Mouse (Mus musculus): ENCODE data around the gene Pou2f3.

Pou2f3 gene

DNA sequence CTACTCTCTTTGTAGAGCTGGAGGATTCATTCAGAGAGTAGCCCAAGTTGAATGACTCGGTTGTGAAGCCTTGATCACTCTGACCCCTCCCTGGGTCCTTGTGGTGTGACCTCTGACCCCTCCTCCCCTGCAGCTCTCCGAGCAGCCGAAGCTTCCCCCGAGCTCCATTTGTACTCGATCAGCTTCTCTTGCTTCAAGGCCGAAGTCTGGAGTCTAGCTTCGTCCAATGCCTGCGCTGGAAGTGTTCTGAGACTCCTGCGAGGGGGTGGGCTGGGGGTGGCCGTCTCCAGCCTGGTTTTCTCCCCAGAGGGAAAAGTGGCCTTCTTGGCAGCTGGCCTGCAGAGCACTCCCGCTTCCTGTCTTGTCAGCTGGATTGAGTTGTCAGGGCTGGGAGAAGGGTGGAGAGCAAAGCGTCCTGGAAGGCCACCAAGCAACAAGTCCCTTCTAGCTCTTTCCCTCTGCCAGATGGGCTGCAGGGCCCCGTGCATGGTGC is at the start of gene Pou2f3:
TSS of gene Pou2f3 (minus strand) at position 180 of the 493 bp plus-strand sequence.
- DNase-seq (ENCODE audit: extremely low read depth, low read depth, low spot score) = no peak

DNA sequence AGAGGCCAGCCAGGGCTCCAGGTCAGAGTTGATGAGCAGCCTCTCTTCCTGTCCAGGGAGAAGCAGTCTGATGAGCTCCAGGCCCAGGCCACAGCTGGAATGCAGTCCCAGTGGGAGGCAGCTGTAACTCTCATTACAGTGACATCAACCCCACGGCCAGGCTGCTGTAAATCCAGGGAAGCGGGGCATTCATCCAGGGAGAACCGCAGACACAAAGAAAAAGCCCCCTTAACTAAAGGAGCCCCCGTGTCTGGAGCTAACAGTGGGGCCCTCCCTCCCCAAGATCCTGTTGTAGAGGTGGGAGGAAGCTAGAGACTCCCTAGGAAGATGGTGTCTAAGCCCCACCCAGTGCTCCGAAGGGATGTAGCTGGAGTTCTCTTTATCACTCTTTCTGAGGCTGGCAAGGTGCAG is 43.1 kb upstream of the Pou2f3 start:
- DNase-seq (ENCODE audit: extremely low read depth, low read depth, low spot score) = no peak

DNA sequence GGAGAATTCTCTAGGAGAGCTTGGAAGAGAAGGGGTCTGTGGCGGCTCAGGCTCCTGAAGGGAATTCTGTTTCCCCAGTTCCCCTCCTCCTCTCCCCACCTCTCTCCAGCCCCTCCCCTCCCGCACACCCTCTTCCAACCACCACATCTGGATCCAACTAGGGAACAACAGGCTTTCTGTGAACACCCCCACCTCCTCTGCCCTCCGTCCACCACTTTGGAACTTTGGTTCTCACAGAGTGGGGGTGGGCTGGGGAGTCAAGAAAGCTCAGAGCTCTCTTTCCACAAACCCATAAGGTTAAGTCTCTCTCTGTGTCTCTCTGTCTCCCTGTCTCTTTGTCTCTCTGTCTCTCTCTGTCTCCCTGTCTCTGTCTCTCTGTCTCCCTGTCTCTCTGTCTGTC is 42.6 kb upstream of the Pou2f3 start:
- no peak for DNase-seq (ENCODE audit: extremely low read depth, low read depth, low spot score)

DNA sequence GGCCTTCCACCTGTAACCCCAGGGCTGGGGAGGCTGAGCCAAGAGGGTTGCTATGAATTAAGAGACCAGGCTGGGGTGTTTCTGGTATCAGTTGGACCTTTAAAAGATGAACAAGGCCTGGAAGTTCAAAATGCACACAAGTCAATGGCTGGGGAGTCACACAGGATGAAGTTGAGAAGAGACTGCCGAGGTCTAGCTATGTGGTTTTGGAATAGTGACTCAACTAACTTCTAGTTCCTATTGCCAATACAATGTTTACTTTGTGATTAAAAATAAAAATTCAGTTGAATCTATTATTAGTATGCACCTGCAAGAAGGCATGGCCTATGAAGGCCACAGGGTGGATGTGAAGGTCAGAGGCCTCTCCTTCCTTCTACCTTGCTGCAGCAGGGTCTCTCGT is 41.6 kb upstream of the Pou2f3 start:
- DNase-seq (ENCODE audit: extremely low read depth, low read depth, low spot score) = no peak

DNA sequence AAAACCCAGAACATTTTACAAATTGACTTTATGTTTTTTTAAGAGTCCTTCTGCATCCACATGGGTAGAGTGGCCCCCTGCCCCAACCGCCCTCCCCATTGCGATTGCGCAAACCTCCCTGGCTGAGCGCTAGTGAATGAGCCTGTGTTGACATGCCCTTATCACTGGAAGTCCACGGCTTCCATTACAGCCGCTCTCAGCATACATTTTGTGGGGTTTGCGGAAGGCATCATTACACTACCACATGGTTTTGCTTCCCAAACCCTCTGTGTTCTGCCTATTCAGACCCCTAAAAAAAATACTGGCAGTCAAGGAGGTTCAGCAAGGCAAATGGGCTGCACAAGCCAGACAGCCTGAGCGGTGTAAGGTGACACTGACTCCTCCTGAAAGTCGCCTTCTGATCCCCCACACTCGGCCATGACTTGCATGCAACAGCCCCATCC is 36.6 kb upstream of the Pou2f3 start:
- no peak for DNase-seq (ENCODE audit: extremely low read depth, low read depth, low spot score)

DNA sequence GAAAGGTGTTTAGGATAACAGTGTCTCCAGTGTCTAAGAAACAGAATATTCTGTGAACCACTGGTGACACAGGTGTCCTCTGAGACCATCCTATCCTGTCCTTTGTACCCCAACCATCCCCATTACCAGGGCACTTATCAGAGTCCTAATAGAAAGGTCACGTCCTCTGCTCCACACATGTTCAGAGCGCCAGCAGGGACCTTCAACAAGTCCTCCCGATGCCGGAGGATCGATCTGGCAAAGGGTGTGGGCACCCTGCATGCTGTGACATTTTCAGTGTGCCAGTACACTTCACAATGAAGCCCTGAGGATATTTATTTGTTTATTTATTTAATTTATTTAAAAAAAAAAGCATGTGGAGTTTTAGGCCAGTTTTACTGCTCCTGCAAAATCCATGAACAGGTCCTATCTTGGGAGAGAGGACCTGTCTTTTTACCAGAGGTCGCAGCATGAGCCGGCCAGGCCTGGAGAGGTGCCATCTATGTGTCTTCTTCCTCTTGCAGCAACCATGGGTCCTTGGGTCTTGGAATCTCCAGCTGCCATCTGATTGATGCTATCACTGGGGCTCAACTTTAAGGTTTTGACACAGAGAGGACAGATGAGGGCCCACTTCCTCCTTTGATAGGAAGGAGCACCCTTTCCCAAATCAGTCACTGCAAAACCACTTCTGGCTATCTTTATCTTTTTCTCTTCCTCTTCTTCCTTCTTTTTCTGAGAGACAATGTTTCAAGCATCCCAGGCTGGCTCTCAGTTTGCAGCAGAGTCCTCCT is 35.8 kb upstream of the Pou2f3 start:
- DNase-seq (ENCODE audit: extremely low read depth, low read depth, low spot score) = no peak

DNA sequence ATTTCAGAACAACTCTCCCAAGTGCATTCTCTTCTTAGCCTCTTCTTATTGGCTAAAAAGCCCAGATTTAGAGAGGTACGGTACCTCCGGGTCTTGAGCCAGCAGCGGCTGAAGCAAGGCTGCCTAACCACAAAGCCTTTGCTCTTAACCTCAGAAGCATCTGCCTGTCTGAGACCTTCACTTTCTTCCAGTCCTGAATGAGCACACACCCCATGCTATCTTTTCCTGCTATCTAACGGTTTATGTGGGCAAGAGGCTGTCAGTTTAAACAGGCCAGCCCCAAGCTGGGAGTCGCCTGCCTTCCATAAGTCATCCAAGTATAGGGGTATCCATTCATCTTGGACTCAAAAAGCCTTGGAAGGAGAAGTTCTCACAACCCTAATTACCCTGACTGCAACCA is 32.3 kb upstream of the Pou2f3 start:
- no peak for DNase-seq (ENCODE audit: extremely low read depth, low read depth, low spot score)

DNA sequence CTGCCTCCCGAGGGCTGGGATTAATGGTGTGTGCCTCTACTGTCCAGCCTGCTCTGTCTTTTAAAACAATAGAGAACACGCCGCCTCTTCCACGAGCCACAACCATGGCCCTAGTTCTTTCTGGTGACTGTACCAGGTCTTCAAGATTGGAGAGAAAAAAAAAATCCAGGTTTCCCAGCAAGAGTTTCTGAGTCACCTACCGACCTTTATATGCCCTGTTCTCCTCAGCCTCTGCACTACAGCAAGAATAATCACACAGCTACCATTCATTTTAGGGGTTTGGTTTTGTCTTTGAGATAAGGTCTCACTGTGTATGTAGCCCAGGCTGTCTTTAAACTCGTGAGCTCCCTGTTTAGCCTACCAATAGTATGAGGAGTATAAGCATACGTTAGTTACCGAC is 31.8 kb upstream of the Pou2f3 start:
- no peak for DNase-seq (ENCODE audit: extremely low read depth, low read depth, low spot score)

DNA sequence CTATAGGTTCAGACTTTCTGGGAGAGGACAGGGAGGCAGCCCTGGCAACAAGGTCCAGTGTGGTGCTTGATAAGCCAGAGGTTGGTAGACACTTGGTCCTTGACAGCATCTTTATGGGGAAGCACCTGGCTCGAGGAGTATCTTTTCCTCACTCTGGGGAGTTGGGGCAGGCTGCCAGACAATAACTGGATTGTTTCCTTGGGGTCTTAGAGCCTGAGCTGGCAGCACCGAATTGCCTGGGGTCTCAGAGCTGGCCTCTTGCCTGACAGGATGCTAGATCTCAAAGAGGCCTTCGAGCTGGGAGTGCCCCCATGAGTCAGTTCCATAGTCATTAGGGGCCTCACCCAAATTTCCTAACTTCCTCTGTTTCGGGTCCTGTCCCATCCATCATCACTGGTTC is 31.1 kb upstream of the Pou2f3 start:
- DNase-seq (ENCODE audit: extremely low read depth, low read depth, low spot score) = no peak

DNA sequence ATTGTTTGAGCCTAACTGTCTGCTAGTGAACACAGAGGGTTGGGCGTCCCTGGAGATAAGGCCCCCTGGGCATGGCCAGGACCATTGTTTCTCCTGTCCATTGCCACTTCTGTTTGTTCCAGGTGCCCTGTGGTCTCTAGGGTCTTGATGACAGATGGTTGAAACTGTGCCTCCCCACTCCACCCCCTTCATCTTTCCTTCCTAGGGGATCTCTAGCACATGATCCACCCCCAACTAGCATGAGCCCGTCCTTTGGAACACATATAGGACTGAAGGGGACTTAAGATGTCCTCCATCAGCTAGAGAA is 30.4 kb upstream of the Pou2f3 start:
- DNase-seq (ENCODE audit: extremely low read depth, low read depth, low spot score) = no peak

DNA sequence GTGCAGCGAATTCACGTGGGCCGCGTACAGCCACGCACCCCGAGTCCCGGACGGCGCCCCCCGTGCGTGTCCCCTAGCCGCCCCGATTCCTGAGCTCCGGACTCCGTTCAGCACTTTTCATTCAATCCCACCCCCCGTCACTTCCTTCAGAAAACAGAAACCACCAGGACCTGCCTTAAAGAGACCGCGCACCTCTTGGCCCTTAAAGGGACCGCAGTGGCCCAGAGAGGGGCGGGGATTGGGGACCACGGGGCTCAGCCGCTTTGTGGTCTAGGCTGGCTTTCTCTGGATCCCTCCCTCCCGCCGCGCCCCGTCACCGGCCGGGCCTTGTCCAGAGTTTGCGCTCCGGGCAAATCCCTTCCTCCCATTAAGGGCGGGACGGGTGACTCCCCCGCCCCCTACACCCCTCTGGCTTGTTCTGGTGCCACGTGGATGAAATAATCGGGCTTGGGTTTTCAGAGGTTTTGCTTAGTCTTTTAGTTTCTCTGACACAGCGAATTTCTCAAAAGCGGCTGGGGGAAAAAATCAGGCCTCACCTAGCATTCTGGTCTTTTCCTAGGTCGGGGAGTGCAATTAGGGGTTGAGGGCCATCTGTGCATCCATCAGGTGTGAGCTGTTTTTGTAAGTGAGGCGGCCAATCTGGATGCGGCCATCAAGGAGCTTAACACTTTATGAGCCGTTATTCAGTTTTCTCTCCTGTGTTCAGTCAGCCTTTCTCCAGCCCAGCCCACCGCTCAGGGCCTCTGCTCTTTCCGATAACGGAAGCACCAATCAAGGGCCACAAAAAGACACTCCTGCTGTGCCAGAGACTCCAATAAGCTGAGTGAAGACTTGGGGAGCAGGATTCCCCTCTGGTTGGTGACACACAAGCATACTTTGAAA is 29.8 kb upstream of the Pou2f3 start, which contains the start of gene Oaf:
TSS of gene Oaf (minus strand) at position 200 of the 882 bp plus-strand sequence.
- no peak for DNase-seq (ENCODE audit: extremely low read depth, low read depth, low spot score)

DNA sequence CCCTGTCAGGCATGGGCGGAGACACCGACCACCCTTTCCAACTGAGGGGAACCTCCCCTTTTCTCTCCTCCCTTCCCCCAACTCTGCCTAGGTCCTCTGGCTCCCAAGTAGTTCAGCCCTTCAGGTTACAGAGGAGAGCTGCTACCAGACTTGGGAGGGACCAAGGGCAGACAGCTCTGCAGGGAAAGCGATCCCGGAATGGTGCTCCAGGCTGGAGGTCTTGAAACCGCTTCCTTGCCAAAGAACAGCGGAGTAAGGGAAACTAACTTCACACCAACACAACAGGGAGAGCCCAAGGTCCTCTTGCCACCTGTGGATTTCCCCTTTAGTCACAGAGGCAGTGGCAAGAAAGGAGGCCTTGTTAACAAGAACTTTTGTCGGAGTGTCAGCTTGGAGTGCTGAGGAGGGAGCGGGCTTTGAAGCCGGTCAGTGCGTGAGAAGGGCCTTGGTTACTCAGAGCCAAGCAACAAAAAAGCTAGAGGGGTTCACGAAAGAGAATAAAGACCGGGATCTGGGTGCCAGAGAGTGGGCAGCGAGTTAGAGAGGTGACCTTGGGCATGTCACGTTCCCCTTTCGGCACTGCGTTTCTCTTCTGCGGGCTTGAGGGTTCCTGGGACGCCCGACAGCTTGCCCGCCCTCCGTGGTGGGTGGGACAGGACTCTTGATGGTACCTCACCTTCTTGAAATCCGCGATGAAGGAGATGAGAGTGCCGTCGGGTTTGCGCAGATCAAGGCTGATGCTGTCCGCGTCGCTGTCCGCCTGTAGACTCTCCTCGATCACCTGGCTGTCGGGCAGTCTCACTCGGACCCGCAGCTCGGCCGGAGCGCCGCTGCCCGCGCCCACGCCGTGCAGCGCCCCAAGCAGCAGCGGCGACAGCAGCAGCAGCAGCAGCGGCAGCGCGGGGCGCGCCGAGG is 28.7 kb upstream of the Pou2f3 start:
- DNase-seq (ENCODE audit: extremely low read depth, low read depth, low spot score) = no peak

DNA sequence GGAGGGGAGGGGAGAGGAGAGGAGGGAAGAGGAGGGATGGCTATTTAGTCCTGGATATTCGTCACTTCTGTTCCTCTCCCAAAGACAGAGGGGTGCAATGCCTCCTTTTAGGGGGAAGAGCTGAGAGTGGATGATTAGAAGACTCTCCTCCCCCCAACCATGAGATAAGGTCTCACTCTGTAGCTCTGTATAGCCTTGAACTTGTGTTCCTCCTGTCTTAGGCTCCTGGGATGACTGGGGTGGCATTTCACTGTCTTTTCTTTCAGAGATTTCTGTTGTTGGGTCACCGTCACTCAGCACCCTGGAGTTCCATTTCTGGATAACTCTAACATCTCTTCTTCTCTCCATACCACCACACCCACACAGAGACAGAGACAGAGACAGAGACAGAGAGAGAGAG is 28.0 kb upstream of the Pou2f3 start:
- DNase-seq (ENCODE audit: extremely low read depth, low read depth, low spot score) = no peak

DNA sequence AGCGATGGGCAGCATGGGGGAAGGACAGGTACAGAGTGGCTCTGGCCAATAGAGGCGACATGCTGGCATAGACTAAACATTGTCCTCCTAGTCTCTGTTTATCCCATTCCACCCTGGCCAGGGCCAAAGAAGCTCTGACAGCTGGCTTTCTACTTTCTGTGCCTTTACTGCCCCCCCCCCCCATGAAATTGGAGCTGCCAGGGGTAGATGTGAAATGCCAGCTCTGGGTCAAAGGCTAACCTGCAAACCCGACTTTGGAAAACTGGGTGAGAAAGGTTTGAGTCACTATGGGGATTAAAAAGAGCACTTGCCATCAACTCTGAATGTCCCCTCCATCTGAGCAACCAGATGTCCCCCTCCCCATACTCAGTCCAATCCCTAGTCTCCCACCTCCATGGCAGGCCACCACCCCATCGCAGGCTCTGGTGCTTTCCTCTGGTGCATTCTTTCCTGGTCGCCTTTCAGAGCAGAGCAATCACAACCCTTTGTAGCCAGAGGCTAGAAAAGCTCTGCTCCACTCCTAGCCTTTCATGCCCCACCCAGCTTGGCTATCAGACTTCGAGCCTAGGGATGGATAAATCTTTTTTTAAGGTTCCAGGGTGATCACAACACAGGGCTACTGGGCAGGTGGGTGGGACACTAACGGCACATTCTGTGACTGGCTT is 27.1 kb upstream of the Pou2f3 start:
- no peak for DNase-seq (ENCODE audit: extremely low read depth, low read depth, low spot score)

DNA sequence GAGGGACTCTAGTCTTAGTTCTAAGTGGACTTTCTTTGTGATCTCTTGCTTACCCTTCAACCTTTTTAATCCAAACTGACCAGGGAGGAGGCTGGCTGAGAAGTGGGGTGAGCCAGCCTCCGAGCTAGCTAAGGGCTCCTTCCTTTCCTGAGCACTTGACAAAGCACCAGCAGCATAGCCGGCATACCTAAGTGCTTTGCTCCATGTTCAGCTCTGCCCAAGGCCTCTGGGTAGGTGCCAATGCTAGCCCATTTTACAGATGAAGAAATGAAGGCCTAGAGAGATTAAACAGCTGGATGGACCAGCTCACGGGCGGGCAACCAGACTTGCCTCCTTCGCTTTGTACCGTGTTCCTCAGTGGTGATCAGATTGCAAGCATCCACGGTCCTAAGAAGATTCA is 26.4 kb upstream of the Pou2f3 start:
- no peak for DNase-seq (ENCODE audit: extremely low read depth, low read depth, low spot score)

DNA sequence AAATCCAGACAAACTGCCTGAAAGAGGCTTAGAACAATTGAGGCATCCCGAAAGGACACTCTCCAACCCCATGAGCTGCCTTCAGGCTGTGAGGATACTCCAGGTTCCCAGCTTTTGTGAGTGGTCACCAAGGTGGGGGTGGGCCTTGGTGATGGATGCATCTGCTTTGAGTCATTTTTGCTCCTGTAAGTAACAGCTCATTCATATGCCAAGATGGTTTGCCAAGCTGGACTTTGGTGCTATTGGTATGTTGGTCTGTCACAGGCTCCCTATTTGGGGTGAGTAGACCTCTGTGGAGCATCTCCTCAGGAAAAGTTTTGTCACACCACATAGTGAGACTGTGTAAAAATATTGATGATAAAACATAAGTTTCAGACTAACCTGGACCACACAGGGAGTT is 25.9 kb upstream of the Pou2f3 start:
- no peak for DNase-seq (ENCODE audit: extremely low read depth, low read depth, low spot score)

DNA sequence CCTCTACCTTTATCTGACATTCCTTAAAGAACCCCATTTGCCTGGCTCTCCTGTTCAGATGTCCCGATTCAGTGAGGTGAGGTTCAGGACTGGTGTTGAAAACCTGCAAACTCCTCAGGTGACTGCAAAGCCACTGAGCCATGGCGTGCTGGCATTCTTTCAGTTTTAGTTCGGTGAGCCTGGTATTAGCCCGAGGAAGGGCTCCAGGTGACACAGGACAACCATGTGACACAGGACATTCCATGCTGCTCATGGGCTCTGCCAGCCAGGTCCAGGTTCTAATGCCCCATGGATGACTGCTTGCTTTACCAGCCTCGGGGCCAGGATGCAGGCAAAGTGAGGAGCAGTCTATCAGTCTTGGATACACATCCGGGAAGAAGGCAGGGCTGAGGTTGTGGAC is 25.2 kb upstream of the Pou2f3 start:
- no peak for DNase-seq (ENCODE audit: extremely low read depth, low read depth, low spot score)

DNA sequence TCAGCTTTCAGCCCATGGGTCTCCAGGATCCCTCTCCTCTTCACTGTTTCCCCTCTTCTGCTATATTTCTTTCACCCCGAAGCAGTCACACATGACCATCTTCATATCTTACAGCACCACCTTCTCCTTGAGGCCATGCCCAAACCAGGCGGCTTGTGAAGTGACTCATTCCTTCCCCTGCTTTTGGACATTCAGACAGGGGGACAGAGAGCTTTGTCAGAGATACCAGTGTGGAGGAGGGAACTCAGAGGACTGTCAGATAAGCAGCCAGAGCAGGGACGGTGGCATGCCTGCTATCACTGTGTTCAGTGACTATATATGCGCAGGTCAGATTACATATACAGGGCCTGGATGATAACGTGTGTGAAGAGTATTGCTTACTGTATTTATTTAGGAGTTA is 24.3 kb upstream of the Pou2f3 start:
- no peak for DNase-seq (ENCODE audit: extremely low read depth, low read depth, low spot score)

DNA sequence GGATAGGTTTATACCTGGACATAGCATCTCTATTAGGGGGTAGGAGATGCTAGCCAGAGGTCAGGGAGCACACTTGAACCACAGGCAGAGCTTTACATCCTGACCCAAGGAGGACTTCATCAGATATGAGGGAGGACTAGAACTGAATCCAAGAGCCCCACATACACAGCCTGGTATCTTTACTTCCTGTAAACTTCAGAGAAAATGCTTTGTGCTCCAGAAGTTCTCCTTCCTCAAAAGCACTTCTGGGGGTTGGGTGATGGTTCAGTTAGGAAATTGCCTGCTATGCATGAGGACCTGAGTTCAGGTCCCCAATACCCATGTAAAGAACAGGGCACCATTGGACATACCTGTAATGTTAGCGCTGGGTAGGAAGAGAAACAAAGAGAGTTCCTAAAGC is 23.3 kb upstream of the Pou2f3 start:
- DNase-seq (ENCODE audit: extremely low read depth, low read depth, low spot score) = no peak

DNA sequence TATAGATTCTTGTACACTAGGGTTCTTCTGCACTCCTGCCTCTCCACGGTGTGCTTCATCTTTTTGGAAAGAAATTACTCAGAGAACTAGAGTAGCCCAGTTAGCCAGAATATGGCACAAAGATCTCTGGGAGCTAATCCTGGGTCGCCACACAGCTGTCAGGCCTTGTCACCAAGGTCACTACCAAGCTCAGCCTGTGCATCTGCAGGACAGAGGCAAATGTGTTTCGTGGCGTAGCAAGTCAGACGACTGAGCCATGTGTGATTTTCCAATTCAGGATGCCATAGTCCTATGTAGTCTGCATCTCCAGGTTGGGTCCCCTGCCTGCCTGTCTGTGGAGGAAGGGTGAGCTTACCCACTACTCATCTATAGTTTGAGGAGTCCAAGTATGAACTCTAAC is 22.9 kb upstream of the Pou2f3 start:
- DNase-seq (ENCODE audit: extremely low read depth, low read depth, low spot score) = no peak

DNA sequence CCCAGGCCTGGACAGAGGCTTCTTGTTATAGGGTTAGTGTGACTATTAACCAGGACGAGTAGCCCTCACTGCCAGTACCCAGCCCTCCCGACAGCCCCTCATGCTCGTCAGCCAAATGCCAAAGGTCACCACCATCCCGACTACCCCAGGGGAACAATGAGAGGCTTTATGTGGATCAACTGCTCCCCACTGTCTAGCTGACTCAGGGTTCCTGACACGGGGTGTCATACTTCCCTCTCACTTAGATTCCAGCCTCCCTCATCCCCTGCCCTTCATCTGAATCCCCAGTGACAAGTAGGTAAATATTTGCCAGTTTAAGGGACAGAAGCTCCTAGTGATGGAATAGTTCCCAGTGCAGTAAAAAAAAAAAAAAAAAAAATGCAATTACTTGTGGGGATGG is 22.1 kb upstream of the Pou2f3 start:
- DNase-seq (ENCODE audit: extremely low read depth, low read depth, low spot score) = no peak

Data from fat pad, adult 2 months (tissue).